Mouse (Mus musculus) liver, embryonic 16.5 days (tissue): ENCODE data around the gene Drd4. TPM values are rescaled to one million over a fixed set of nuclear protein-coding genes. Genes with fewer than 3 reads are reported as not detected.
"Not testable (repeated sequence)": the region's sequence is repeated elsewhere in the genome, so short reads cannot be mapped to it uniquely, and the experiment has no call there.

ENCODE experiments used
- ATAC-seq: fragments of 200-750 bp; cut with Nextera tagmentation; 2 replicates; pipeline ENCODE4 v1.8.0; 2017; ENCODE audit warnings: low read depth, mild to moderate bottlenecking, moderate number of reproducible peaks, moderate library complexity
- H3K27ac ChIP-seq: fragments of 300-500 bp; sonication (generic); 2 replicates; pipeline ENCODE4 v1.5.1; 2014; ENCODE audit warnings: mild to moderate bottlenecking, low read length
- H3K27me3 ChIP-seq: fragments of 300-500 bp; sonication (generic); 2 replicates; pipeline ENCODE4 v1.6.1; 2014; ENCODE audit warnings: low read depth, low read length, mixed read lengths; ENCODE audit not compliant: control insufficient read depth, insufficient read depth
- H3K36me3 ChIP-seq: fragments of 300-500 bp; sonication (generic); 2 replicates; pipeline ENCODE4 v1.6.1; 2014; ENCODE audit warnings: mild to moderate bottlenecking; ENCODE audit not compliant: control insufficient read depth, insufficient read depth
- H3K4me1 ChIP-seq: fragments of 300-500 bp; sonication (generic); 2 replicates; pipeline ENCODE4 v1.6.1; 2014; ENCODE audit warnings: low read depth, low read length, mixed read lengths; ENCODE audit not compliant: control insufficient read depth
- H3K4me2 ChIP-seq: fragments of 300-500 bp; sonication (generic); 2 replicates; pipeline ENCODE4 v1.6.1; 2014; ENCODE audit warnings: low read depth, low read length, mixed read lengths
- H3K4me3 ChIP-seq: fragments of 300-500 bp; sonication (generic); 2 replicates; pipeline ENCODE4 v1.5.1; 2014; ENCODE audit warnings: low read depth, mild to moderate bottlenecking, low read length
- H3K9ac ChIP-seq: fragments of 300-500 bp; sonication (generic); 2 replicates; pipeline ENCODE4 v1.6.1; 2014; ENCODE audit warnings: low read depth, low read length
- H3K9me3 ChIP-seq: fragments of 300-500 bp; sonication (generic); replicated peaks from 2 replicates; pipeline ENCODE4 v1.6.1; 2016; ENCODE audit warnings: low read length; ENCODE audit not compliant: control insufficient read depth
- WGBS: fragments of 180-500 bp; shearing (Covaris S2); extraction: QIAGEN DNeasy Blood & Tissue Kit; methylation state at CpG from one replicate; pipeline ENCODE4 v1.1.7; 2014; ENCODE audit not compliant: insufficient replicate concordance; 5-methylcytosine and 5-hydroxymethylcytosine counted together
- polyA plus RNA-seq: library from polyadenylated mRNA; unstranded; fragments of >200 nt; fragmentation: Nextera tagmentation; extraction: Ambion mirVana; gene quantifications from 2 replicates; pipeline ENCODE4 v1.2.1, GENCODE M21; 2015

Gene Drd4
- polyA plus RNA-seq: not detected in 2 replicates

DNA sequence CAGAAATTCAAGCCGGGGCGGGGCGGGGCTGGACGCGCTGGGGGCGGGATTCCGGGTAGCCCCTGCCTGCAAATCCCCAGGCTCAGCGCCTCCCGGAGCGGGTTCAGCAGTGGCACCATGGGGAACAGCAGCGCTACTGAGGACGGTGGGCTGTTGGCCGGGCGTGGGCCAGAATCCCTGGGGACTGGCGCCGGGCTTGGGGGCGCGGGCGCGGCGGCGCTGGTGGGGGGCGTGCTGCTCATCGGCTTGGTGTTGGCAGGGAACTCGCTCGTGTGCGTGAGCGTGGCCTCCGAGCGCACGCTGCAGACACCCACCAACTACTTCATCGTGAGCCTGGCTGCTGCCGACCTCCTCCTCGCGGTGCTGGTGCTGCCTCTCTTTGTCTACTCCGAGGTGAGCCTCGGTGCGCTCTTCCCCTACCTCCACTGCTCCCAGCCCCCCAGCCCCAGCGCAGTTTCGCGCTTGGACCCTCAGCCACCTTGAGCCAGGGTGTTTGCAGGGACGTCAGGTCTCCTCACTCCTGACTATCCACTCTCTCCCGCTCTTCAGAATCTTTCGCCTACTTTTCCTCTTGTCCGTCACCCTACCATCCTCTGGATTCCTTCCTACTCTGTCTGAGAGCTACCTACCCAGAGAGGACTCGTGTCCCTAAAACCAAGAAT is at the start of gene Drd4:
Gene Drd4, plus strand, starts transcription at position 86 of the 662 bp plus-strand sequence.
- no peak within 1 kb of the TSS for H3K27ac ChIP-seq
- H3K36me3 ChIP-seq: 0 out of 2 replicates have a peak, but pooled peaks cover under 1% of the 10 kb centered on the region
- peaks cover 60% of the 10 kb centered on the region for H3K27me3 ChIP-seq
- no peak for ATAC-seq
- WGBS: 3% methylated on average over 46 of the region's 46 CpGs
- peak within 1 kb of the TSS; percentile 57 for H3K4me2 ChIP-seq
- peaks cover 4% of the 10 kb centered on the region for H3K4me1 ChIP-seq
- peak within 1 kb of the TSS; percentile 35 for H3K4me3 ChIP-seq
- no peaks in the 10 kb centered on the region for H3K9me3 ChIP-seq
- no peak within 1 kb of the TSS for H3K9ac ChIP-seq

DNA sequence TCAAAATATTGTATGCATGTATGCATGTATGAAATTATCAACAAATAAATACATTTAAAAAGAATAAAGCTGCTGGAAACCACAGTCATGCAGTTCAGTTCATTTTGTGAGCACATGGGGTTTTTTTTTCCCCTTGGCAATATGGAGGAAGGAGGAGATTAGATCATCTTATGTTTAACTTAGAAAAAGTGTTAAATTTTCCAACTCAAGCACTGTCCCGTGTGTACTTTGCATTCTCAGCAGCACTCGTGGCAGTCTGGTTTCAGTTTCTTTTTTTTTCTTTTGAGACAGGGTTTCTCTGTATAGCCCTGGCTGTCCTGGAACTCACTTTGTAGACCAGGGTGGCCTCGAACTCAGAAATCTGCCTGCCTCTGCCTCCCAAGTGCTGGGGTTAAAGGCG is 41.3 kb upstream of the Drd4 start:
- H3K36me3 ChIP-seq: peaks cover 38% of the 10 kb centered on the region
- H3K9ac ChIP-seq, H3K27me3 ChIP-seq, ATAC-seq, H3K4me1 ChIP-seq, H3K4me2 ChIP-seq, H3K4me3 ChIP-seq, H3K9me3 ChIP-seq, H3K27ac ChIP-seq: not testable (repeated sequence)
- 77% methylated on average over 4 of the region's 4 CpGs for WGBS

DNA sequence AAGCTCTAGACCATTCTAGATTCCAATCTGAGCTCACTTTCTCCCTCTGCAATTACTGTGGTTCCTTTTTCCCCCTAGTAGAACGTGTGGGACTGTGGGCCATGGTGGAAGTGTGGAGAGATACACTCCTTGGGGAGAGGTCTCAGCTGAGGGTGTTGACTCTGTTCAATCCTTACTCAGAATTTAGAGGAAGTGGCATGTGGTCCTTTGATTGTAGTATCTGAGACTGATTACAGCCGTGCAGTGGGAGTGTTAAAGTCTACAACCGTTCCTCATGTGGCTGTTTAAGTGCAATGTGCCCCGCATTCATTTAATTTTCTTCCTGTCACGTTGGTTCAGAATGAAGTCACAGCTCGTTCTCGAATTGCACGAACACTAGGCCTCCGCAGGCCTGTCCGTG is 35.6 kb upstream of the Drd4 start:
- Histone ChIP-seq H3K9me3 (no peaks in the 10 kb centered on the region), H3K36me3 (peaks cover 66% of the 10 kb centered on the region), H3K4me2 (no peak overlapping the region), H3K4me3 (no peak overlapping the region), H3K4me1 (no peaks in the 10 kb centered on the region; the same call in 1 of the 2 replicates), H3K9ac (no peak overlapping the region), H3K27ac (no peak overlapping the region), H3K27me3 (no peaks in the 10 kb centered on the region)
- WGBS: 76% methylated on average over 10 of the region's 10 CpGs
- ATAC-seq: no peak

DNA sequence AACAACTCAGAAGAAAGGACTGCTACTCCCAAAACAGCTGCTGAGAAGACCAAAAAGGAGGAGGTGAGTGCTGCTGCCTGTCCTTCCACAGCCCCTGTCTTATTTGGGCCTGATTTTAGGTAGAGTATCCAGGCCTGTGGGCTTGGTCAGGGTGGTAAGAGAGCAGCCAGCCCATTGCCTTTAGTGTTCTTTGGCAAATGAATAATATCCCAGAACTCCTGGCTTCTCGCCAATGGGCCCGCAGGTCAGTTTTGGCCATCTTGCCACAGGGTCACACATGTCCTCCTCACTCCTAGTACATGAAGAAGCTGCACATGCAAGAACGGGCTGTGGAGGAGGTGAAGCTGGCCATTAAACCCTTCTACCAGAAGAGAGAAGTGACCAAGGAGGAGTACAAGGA is 30.3 kb upstream of the Drd4 start:
- peaks cover 71% of the 10 kb centered on the region for H3K36me3 ChIP-seq
- no peak overlapping the region for H3K27ac ChIP-seq
- 88% methylated on average over 3 of the region's 3 CpGs for whole genome bisulfite sequencing

DNA sequence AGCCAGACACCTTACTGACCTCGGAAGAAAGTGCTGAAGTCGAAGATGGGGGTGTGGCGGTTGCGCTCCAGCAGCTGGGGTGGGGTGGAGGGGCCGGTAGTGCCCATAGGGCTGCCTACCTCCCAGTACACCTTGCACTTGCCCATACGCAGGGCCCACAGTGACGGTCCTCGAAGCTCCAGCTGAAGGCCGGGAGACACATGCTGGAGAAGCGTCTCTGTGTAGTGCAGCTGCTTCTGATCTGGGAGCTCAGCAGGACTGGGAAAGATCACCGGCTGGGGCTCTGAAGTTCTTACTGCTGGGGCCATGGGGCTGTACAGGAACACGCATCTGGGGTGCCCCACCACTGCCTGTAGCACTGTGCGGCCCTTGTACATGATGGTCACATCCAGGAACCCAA is 28.2 kb upstream of the Drd4 start:
- no peak for ATAC-seq
- Histone ChIP-seq H3K4me1 (peaks cover 17% of the 10 kb centered on the region), H3K27ac (no peak overlapping the region), H3K4me3 (no peak overlapping the region), H3K36me3 (peaks cover 50% of the 10 kb centered on the region), H3K4me2 (no peak overlapping the region), H3K9ac (no peak overlapping the region), H3K9me3 (no peaks in the 10 kb centered on the region), H3K27me3 (peaks cover 1% of the 10 kb centered on the region; the same call in 1 of the 2 replicates)
- 88% methylated on average over 13 of the region's 13 CpGs for WGBS

More for the DNA sequence above, 30.3 kb upstream of the Drd4 start:
- Histone ChIP-seq H3K4me1 (peaks cover 15% of the 10 kb centered on the region), H3K27me3 (no peaks in the 10 kb centered on the region), H3K9me3 (no peaks in the 10 kb centered on the region), H3K9ac (no peak overlapping the region), H3K4me3 (no peak overlapping the region), H3K4me2 (no peak overlapping the region)
- ATAC-seq: no peak

DNA sequence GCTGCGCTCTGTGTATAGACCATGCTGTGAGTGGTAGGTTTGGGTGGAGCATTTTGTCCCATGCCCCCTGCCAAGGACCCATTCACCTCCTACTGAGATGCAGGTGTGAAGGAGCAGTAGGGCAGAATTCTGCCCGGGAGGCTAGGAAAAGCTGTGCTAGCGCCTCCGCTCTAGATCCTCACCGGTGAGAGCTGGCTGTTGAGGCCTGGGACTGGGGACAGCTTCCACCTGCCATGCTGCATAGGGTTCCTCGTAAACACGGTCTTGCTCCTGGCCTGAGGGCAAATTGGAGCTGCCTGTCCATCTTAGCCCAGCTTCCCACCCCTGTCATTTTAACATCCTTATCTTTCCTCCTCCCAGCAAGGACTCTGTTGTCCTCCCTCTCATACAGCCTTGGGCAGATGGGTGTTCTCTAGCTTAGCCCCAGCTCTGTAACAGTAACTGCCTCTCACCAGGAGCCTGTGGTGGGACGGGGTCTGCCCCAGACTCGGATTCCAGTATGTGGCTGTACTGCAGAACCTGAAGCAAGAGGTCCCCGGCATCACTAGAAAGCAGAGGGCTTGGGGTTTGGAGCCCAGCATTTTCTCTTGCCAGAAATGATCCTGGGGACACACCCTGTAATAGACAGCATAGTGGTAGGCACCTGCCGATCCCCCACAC is 27.6 kb upstream of the Drd4 start:
- 71% methylated on average over 11 of the region's 11 CpGs for WGBS
- Histone ChIP-seq H3K9ac (no peak overlapping the region), H3K4me2 (no peak overlapping the region), H3K4me3 (no peak overlapping the region), H3K36me3 (peaks cover 45% of the 10 kb centered on the region), H3K27me3 (peaks cover 3% of the 10 kb centered on the region), H3K9me3 (no peaks in the 10 kb centered on the region), H3K4me1 (peaks cover 17% of the 10 kb centered on the region), H3K27ac (no peak overlapping the region)
- no peak for ATAC-seq

DNA sequence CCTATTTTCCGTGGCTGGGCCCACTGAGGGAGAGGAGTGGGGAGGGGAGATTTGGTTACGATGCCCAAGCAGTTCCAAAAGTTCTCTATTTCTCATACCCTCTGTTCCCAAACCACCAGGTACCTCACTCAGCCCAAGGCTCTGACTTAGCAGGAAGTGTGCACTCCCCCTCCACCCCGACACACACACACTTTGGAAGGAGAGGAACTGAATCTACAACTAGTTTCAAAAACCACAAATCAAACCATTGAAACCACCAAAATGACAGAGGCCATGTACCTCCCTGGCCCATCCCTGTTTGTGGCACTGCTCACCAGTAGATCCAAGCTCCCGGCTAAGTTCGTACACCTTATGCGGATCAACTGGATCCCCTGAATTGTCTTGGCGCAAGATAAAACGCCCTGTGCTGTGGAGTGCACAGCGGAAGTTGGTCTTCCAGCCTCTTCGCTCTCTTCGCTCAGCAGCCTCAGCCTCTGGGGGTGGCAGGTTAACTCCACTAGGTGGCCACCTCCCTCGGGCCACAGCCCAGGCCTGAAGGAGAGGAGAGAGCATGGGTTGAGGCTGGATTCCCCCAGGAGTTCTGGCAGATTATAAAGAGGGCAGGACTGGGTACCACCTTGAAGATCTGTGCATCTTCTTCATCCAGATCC is 26.9 kb upstream of the Drd4 start:
- ATAC-seq: peak; percentile 26; the same call in 1 of the 2 replicates
- 0 out of 2 replicates have a peak overlapping the region, but pooled peaks have one; percentile 7 for H3K9ac ChIP-seq

DNA sequence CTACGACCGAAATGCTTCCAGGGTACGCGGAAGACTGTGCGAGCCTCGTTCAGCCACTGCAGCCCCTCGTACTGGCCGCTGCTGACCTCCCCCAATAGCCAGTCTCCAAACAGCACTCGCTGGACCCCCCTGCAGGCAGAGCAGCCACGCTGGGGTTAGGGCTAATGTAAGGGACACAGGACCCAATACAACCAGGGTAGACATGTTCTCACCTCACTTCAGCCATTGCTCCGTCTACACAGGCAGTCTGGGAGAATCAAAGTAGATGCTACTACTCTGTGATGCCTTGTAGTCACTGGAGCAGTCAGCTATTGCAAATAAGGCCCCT is 26.4 kb upstream of the Drd4 start:
- no peaks in the 10 kb centered on the region for H3K9me3 ChIP-seq
- peak overlapping the region; percentile 85 for H3K4me2 ChIP-seq
- peaks cover 33% of the 10 kb centered on the region for H3K36me3 ChIP-seq
- H3K4me1 ChIP-seq: peaks cover 17% of the 10 kb centered on the region
- 33% methylated on average over 11 of the region's 11 CpGs for WGBS
- no peak overlapping the region for H3K9ac ChIP-seq
- no peak for ATAC-seq
- no peak overlapping the region for H3K27ac ChIP-seq
- peaks cover 3% of the 10 kb centered on the region for H3K27me3 ChIP-seq
- H3K4me3 ChIP-seq: peak overlapping the region; percentile 73

More for the DNA sequence above, 26.9 kb upstream of the Drd4 start:
- 14% methylated on average over 12 of the region's 12 CpGs for WGBS
- Histone ChIP-seq H3K9me3 (no peaks in the 10 kb centered on the region), H3K4me3 (peak overlapping the region; percentile 73), H3K27ac (no peak overlapping the region), H3K27me3 (peaks cover 3% of the 10 kb centered on the region), H3K4me1 (peaks cover 17% of the 10 kb centered on the region), H3K4me2 (peak overlapping the region; percentile 85), H3K36me3 (peaks cover 38% of the 10 kb centered on the region)
